Mouse (Mus musculus) kidney, adult 2 months (tissue): ENCODE results near the gene Eif4g3. TPM values are rescaled to one million over a fixed set of nuclear protein-coding genes. Genes with fewer than 3 reads are reported as not detected.

ENCODE experiments used
- DNase-seq: peaks from one replicate; pipeline ENCODE4 v3.0.0; 2021
- H3K27ac ChIP-seq: fragments of 200-500 bp; 2 replicates; pipeline ENCODE4 v1.5.1; 2012; ENCODE audit warnings: low read depth, low read length, control low read depth, inconsistent platforms; ENCODE audit not compliant: insufficient read depth
- H3K27me3 ChIP-seq: fragments of 200-500 bp; replicated peaks from 2 replicates; pipeline ENCODE4 v1.6.1; 2012; ENCODE audit warnings: mild to moderate bottlenecking, moderate library complexity, low read length, inconsistent platforms; ENCODE audit not compliant: control insufficient read depth, insufficient read depth
- H3K36me3 ChIP-seq: fragments of 200-500 bp; 2 replicates; pipeline ENCODE4 v1.6.1; 2012; ENCODE audit warnings: mild to moderate bottlenecking, moderate library complexity, low read length, inconsistent platforms; ENCODE audit not compliant: control insufficient read depth, insufficient read depth
- H3K4me1 ChIP-seq: fragments of 200-500 bp; 2 replicates; pipeline ENCODE4 v1.6.1; 2011; ENCODE audit warnings: low read length; ENCODE audit not compliant: control insufficient read depth, insufficient read depth
- H3K4me3 ChIP-seq: fragments of 200-500 bp; 2 replicates; pipeline ENCODE4 v1.5.1; 2011; ENCODE audit warnings: mild to moderate bottlenecking, low read depth, low read length, control low read depth; ENCODE audit not compliant: insufficient read depth
- CTCF ChIP-seq: fragments of 200-500 bp; conservative IDR thresholded peaks from 2 replicates; pipeline ENCODE4 v1.5.1; 2011; ENCODE audit warnings: low read depth, mild to moderate bottlenecking, control low read depth, low read length, moderate library complexity, mixed read lengths; ENCODE audit not compliant: insufficient read depth, insufficient read length
- POLR2A ChIP-seq: fragments of 200-500 bp; IDR thresholded peaks from one replicate; pipeline ENCODE4 v1.6.1; 2011; ENCODE audit warnings: low read depth, low read length, control low read depth
- WGBS: fragments of 180-500 bp; shearing (Covaris S2); methylation state at CpG from one replicate; pipeline ENCODE4 v1.1.7; 2018; 5-methylcytosine and 5-hydroxymethylcytosine counted together
- polyA plus RNA-seq: library from polyadenylated mRNA; depleted of rRNA; stranded (reverse); fragments of >200 nt; gene quantifications from 2 replicates; pipeline ENCODE4 v1.2.3, GENCODE M21; 2012

The Eif4g3 gene
- polyA plus RNA-seq, 1 experiment = 53.5 TPM

DNA sequence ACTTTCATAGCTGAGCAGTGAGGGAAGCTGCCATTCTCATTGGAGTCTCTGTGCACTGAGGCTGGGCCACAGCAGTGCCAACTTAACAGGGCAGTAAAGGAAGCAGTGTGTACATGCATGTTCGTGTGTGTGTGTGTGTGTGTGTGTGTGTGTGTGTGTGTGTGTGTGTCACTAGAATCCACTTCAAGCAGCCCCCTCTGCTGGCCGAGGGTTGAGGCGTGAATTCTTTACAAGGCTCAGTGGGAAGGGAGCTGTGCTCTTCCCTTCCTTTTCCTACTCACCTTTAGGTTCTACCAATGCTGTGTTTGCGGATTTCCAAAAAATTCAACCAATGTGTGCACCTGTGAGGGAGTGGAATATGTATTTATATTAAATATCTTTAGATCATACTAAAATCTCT lies 41.0 kb downstream of the Eif4g3 start:
- TF ChIP-seq CTCF (peak; percentile 31), POLR2A (no peak)
- Histone ChIP-seq H3K27ac (no peak overlapping the region), H3K4me1 (peaks cover 9% of the 10 kb centered on the region), H3K4me3 (no peak overlapping the region), H3K27me3 (no peaks in the 10 kb centered on the region), H3K36me3 (no peaks in the 10 kb centered on the region; the same call in 1 of the 2 replicates)
- 78% methylated on average over 4 of the region's 4 CpGs for WGBS
- no peak for DNase-seq

GRCm38 (mm10) chr4:138035435-138036120 lies 42.8 kb downstream of the Eif4g3 start:
- no peak for DNase-seq
- peaks cover 10% of the 10 kb centered on the region for H3K4me1 ChIP-seq
- no peaks in the 10 kb centered on the region for H3K27me3 ChIP-seq
- 94% methylated on average over 9 of the region's 9 CpGs for WGBS
- no peak overlapping the region for H3K27ac ChIP-seq
- H3K4me3 ChIP-seq = no peak overlapping the region
- H3K36me3 ChIP-seq = no peaks in the 10 kb centered on the region
- no peak for TF ChIP-seq POLR2A
- no peak for TF ChIP-seq CTCF

DNA sequence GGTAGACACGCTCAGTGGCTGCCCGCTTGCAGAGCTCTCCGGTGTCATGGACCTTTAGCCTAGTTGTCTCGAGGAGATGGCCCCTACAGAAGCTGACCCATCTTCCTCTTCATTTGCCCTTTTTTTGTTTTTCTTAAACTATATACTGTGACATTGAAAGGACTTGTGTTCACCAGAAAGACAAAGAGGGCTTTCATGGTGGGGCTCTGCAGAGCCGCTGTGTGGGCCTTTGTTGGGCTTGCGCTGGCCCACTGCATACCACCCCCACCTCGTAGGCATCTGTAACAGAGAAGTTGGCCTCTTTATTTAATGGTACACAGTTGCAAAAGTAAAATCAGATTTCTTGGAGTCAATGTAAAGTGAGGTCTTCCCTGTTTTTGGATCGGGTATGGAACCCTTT lies 44.3 kb downstream of the Eif4g3 start:
- WGBS = 72% methylated on average over 8 of the region's 8 CpGs
- DNase-seq = no peak
- H3K27me3 ChIP-seq = no peaks in the 10 kb centered on the region
- TF ChIP-seq CTCF (no peak), POLR2A (no peak)
- no peak overlapping the region for H3K4me3 ChIP-seq
- H3K4me1 ChIP-seq = peaks cover 18% of the 10 kb centered on the region
- H3K27ac ChIP-seq = no peak overlapping the region
- H3K36me3 ChIP-seq = no peaks in the 10 kb centered on the region; the same call in 1 of the 2 replicates

DNA sequence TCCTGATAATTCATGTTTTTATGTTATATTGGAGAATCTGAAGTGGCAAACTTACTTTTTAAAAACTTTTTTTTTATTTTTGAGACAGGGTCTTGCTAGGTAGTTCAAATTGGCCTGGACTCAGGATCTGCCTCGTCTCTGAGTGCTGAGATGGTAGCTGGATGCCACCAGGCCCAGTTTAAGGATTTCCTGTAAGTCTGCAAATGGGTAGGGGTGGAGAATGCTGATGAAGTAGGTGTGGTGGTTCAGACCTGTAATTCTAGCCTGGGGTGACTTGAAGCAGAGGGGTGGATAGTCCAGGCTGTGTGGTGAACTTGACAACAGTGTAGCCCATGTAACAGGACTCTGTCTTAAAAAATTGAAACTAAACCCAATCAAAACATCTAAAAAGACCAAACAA lies 45.1 kb downstream of the Eif4g3 start:
- H3K36me3 ChIP-seq = no peaks in the 10 kb centered on the region; the same call in 1 of the 2 replicates
- H3K4me3 ChIP-seq = no peak overlapping the region
- no peak for DNase-seq
- peaks cover 19% of the 10 kb centered on the region for H3K4me1 ChIP-seq
- 66% methylated on average over 1 of the region's 1 CpGs for WGBS
- no peak overlapping the region for H3K27ac ChIP-seq
- TF ChIP-seq CTCF = no peak
- no peaks in the 10 kb centered on the region for H3K27me3 ChIP-seq

- peaks cover 19% of the 10 kb centered on the region for H3K4me1 ChIP-seq
- no peaks in the 10 kb centered on the region; the same call in 1 of the 2 replicates for H3K36me3 ChIP-seq
- no peak for TF ChIP-seq POLR2A
- TF ChIP-seq CTCF = 0 out of 2 replicates have a peak, but pooled peaks have one; percentile 4
- H3K27ac ChIP-seq = no peak overlapping the region
- no peaks in the 10 kb centered on the region for H3K27me3 ChIP-seq
- WGBS = 49% methylated on average over 13 of the region's 13 CpGs
- no peak overlapping the region for H3K4me3 ChIP-seq
- DNase-seq = peak; percentile 56
Observed at GRCm38 (mm10) chr4:138038365-138039274, 45.8 kb downstream of the Eif4g3 start.

- TF ChIP-seq POLR2A = no peak
- TF ChIP-seq CTCF = no peak
- peaks cover 19% of the 10 kb centered on the region for H3K4me1 ChIP-seq
- no peaks in the 10 kb centered on the region; the same call in 1 of the 2 replicates for H3K36me3 ChIP-seq
- H3K27ac ChIP-seq = no peak overlapping the region
- H3K27me3 ChIP-seq = no peaks in the 10 kb centered on the region
- DNase-seq = peak; percentile 41
- no peak overlapping the region for H3K4me3 ChIP-seq
- WGBS = 60% methylated on average over 9 of the region's 9 CpGs
Observed at GRCm38 (mm10) chr4:138039275-138039651, 46.4 kb downstream of the Eif4g3 start.

GRCm38 (mm10) chr4:138040589-138040988 lies 47.8 kb downstream of the Eif4g3 start:
- H3K36me3 ChIP-seq = no peaks in the 10 kb centered on the region; the same call in 1 of the 2 replicates
- DNase-seq = no peak
- H3K27me3 ChIP-seq = no peaks in the 10 kb centered on the region
- H3K4me1 ChIP-seq = peaks cover 19% of the 10 kb centered on the region
- no peak for TF ChIP-seq POLR2A
- peak; percentile 38; the same call in 1 of the 2 replicates for TF ChIP-seq CTCF
- H3K4me3 ChIP-seq = no peak overlapping the region
- 82% methylated on average over 3 of the region's 3 CpGs for WGBS
- no peak overlapping the region for H3K27ac ChIP-seq
